Mouse (Mus musculus): ENCODE data around the gene Hist1h2bh.

The Hist1h2bh gene

GRCm38 (mm10) chr13:23530901-23531875 lies 12.0 kb downstream of the Hist1h2bh start, which contains the start of gene Hist1h4h:
Gene Hist1h4h (plus strand): TSS chr13:23531050.
- DNase-seq (ENCODE audit: low spot score in 2 of 2) = peak; percentile 93 to 95

GRCm38 (mm10) chr13:23530181-23530900 lies 12.9 kb downstream of the Hist1h2bh start:
- DNase-seq (ENCODE audit: low spot score in 2 of 2) = peak in 1 of 2 experiments; percentile 57

GRCm38 (mm10) chr13:23529480-23530165 lies 13.6 kb downstream of the Hist1h2bh start:
- no peak for DNase-seq (ENCODE audit: low spot score in 2 of 2)

GRCm38 (mm10) chr13:23529005-23529404 lies 14.2 kb downstream of the Hist1h2bh start:
- DNase-seq (ENCODE audit: low spot score in 2 of 2) = no peak

- DNase-seq (ENCODE audit: low spot score in 2 of 2) = peak; percentile 85 to 88
These were observed 16.9 kb downstream of the Hist1h2bh start for GRCm38 (mm10) chr13:23526312-23526711.

- no peak for DNase-seq (ENCODE audit: low spot score in 2 of 2)
These were observed 17.3 kb downstream of the Hist1h2bh start for GRCm38 (mm10) chr13:23525901-23526300.

GRCm38 (mm10) chr13:23524654-23525053 lies 18.5 kb downstream of the Hist1h2bh start:
- peak in 1 of 2 experiments; percentile 68 for DNase-seq (ENCODE audit: low spot score in 2 of 2)

GRCm38 (mm10) chr13:23523976-23524375 lies 19.2 kb downstream of the Hist1h2bh start:
- no peak for DNase-seq (ENCODE audit: low spot score in 2 of 2)

- DNase-seq (ENCODE audit: low spot score in 2 of 2) = peak; percentile 55 to 58
These were observed 21.5 kb downstream of the Hist1h2bh start for GRCm38 (mm10) chr13:23521703-23522102.

GRCm38 (mm10) chr13:23519416-23519815 lies 23.8 kb downstream of the Hist1h2bh start:
- peak; percentile 58 to 66 for DNase-seq (ENCODE audit: low spot score in 2 of 2)

- peak in 1 of 2 experiments; percentile 65 for DNase-seq (ENCODE audit: low spot score in 2 of 2)
These were observed 24.3 kb downstream of the Hist1h2bh start for GRCm38 (mm10) chr13:23518885-23519284.

- DNase-seq (ENCODE audit: low spot score in 2 of 2) = no peak
These were observed 24.9 kb downstream of the Hist1h2bh start for GRCm38 (mm10) chr13:23518295-23518603.

GRCm38 (mm10) chr13:23517603-23518294 lies 25.4 kb downstream of the Hist1h2bh start:
- DNase-seq (ENCODE audit: low spot score in 2 of 2) = peak; percentile 82 to 83

- peak; percentile 60 to 62 for DNase-seq (ENCODE audit: low spot score in 2 of 2)
These were observed 26.2 kb downstream of the Hist1h2bh start for GRCm38 (mm10) chr13:23516822-23517602.

GRCm38 (mm10) chr13:23515826-23516620 lies 27.2 kb downstream of the Hist1h2bh start:
- no peak for DNase-seq (ENCODE audit: low spot score in 2 of 2)

GRCm38 (mm10) chr13:23515281-23515680 lies 27.9 kb downstream of the Hist1h2bh start:
- no peak for DNase-seq (ENCODE audit: low spot score in 2 of 2)

GRCm38 (mm10) chr13:23513517-23513916 lies 29.7 kb downstream of the Hist1h2bh start:
- DNase-seq (ENCODE audit: low spot score in 2 of 2) = no peak

- DNase-seq (ENCODE audit: low spot score in 2 of 2) = no peak
These were observed 33.1 kb downstream of the Hist1h2bh start for GRCm38 (mm10) chr13:23510127-23510526.

GRCm38 (mm10) chr13:23506819-23507515 lies 36.2 kb downstream of the Hist1h2bh start:
- DNase-seq (ENCODE audit: low spot score in 2 of 2) = no peak

Measured in urinary bladder, adult 18-20 months (tissue).